Mouse (Mus musculus) neutrophil, adult 5-6 weeks (primary cell): ENCODE measurements around the gene Cadm4. TPM values are rescaled to one million over a fixed set of nuclear protein-coding genes. Genes with fewer than 3 reads are reported as not detected.
"Not testable (repeated sequence)": the region's sequence is repeated elsewhere in the genome, so short reads cannot be mapped to it uniquely, and the experiment has no call there.

Experiments used
- ATAC-seq: fragments of 151-379, 151-347 bp; 2 replicates; pipeline ENCODE4 v1.8.0; 2017; ENCODE audit warnings: mild to moderate bottlenecking, moderate TSS enrichment; ENCODE audit not compliant: insufficient number of reproducible peaks, poor library complexity, low FRiP score, severe bottlenecking; ENCODE audit errors: extremely low read depth
- total RNA-seq: library from RNA; stranded (forward); fragments of 200-1000 nt; gene quantifications from 2 replicates; pipeline ENCODE4 v1.2.3, GENCODE M21; 2017

The Cadm4 gene
- total RNA-seq, 1 experiment from 2014 or later: not detected

- ATAC-seq: no peak
These were observed 4.9 kb downstream of the Cadm4 start for GRCm38 (mm10) chr7:24486654-24487130.

DNA sequence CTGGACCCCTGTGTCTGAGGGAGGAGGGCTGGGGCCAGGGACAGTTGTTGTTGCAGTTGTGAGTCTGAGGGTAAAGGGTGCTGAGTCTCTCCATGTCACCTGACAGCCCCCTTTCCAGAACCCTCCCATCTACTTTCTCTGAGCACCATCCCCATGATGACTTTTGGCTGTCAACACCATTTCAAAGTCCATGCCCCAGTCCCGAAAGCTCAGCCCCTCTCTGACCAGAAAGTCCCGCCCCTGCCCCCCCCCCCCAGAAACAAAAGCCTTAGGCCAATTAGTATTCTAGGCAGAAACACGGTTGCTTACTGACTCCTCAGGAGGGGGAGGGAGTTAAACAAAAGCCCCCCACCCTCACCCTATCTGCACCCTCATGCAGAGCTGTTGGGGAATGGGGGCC, 5.6 kb downstream of the Cadm4 start:
- ATAC-seq: no peak

GRCm38 (mm10) chr7:24488303-24488702, 6.5 kb downstream of the Cadm4 start:
- ATAC-seq: no peak

- no peak for ATAC-seq
These were observed 18.2 kb downstream of the Cadm4 start for GRCm38 (mm10) chr7:24499856-24500577.

- ATAC-seq: no peak
These were observed 19.1 kb downstream of the Cadm4 start for GRCm38 (mm10) chr7:24500929-24501328.

DNA sequence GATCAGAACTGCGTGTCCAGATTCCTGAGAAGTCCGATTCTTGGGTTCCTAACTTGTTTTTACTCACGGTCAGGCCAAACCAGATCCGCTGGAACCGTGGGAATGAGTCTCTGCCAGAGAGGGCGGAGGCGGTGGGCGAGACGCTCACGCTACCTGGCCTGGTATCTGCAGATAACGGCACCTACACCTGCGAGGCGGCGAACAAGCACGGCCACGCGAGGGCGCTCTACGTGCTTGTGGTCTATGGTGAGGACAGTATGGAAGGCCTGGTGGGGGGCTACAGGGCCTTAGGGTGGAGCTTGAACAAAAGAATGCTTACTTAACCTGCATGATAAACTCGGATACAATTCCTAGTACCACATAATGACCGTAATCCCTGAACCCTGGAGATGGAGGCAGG, 19.7 kb downstream of the Cadm4 start:
- no peak for ATAC-seq

DNA sequence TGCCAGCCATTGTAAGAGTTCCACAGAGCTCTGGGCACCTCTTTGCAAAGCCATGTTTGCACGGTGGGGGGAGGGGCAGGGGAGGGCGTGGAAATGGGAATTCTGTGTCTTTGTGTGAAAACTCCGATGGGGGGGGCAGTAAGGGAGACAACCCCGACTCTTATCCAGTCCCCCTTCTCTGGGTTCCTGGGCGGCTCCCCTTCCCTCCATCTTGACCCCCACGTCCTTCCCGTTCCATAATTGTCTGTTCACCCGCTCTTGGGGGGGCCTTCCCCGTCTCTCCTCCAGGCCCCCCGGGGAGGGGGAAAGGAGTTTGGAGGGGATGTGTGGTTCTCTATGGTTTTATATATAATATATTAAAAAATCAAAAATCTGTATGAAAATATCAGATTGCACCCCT, 22.2 kb downstream of the Cadm4 start:
- no peak for ATAC-seq

DNA sequence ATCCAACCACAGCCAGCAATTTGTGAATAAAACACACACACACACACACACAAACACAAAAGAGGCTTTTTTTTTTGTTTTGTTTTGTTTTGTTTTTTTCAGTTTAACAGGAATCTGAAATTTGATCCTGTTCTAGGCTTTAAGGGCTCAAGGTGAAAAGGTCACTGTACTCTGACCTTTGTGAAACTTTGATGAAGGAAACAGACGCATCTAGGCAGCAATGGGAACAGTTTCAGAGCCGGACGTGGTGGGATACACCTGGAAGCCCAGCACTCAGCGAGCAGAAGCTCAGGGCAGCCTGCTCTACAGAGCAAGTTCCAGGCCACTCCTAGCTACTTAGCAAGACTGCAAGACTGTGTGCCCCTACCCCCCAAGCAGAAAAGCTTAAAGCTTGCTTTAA, 23.0 kb downstream of the Cadm4 start:
- no peak for ATAC-seq

DNA sequence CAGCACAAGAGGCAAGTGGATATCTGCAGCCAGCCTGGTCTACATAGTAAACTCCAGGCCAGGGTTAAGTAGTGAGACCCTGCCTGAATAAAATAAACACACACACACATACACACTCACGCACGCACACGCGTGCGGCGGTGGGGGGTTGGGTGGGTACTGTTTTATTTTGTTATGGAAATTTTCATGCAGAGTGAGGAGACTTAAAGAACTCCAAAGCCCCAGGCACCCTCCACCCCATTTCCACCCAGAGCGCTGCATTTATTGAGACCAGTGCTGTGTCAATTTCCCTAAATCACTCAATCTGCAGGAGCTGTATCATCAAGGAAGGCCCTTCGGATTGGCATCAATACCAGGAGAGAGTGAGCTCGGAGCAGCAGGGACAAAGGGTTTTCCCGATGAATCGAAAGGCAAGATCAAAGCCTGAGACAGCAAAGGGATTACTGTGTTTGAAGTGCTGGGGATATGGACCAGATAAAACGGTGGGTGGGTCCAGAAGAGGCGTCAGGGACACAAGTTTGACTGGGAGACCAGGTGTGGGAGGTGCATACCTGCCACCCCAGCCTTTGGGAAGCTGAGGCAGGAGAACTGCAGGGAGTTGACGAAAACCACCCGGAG, 23.7 kb downstream of the Cadm4 start:
- ATAC-seq: no peak

GRCm38 (mm10) chr7:24506065-24506459, 24.2 kb downstream of the Cadm4 start:
- no peak for ATAC-seq

GRCm38 (mm10) chr7:24506476-24506837, 24.6 kb downstream of the Cadm4 start:
- no peak for ATAC-seq

DNA sequence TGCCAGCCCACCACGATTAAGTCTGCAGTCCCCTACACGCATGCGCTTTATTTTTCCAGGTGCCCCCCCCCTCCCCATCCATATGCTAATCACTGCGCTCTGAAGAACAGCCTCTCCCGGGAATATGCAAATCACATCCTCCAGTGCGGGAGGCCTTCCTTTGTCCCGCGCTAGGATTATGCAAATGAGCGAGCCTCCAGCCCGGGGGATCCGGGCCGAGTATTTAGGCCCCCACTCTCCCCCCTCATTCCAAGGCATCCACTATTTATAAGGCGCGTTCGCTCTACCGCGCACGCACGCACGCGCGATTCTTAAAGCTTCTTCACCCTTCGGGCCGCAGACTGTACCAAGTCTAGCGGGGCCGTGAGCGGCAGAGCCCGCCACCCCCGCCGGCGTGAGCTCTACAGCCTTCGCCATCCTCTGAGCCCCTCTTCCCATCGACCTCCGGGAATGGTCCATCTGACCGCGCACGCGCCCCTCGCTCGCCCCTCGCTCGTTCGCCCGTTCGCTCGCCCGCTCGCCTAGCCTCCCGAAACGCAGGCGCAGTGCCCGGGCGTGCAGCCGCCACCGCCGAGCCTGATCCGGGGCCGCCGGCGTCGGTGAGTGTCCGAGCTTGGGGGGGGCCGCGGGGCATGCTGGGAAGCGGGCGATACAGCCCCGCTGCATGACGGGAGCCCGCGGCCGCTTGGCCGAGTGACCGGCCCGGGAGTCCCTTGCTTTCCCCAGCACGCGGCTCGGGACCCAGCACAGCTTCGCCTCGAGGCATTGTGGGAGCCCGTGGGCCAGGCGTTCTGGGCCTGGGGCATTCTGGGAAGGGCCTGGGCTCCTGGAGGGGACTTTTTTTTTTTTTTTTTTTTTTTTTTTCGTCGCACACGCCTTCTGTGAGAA, 25.3 kb downstream of the Cadm4 start, which contains the start of gene Zfp428:
Gene Zfp428, plus strand, starts transcription at position 169 of the 888 bp plus-strand sequence.
- peak; percentile 44 for ATAC-seq

DNA sequence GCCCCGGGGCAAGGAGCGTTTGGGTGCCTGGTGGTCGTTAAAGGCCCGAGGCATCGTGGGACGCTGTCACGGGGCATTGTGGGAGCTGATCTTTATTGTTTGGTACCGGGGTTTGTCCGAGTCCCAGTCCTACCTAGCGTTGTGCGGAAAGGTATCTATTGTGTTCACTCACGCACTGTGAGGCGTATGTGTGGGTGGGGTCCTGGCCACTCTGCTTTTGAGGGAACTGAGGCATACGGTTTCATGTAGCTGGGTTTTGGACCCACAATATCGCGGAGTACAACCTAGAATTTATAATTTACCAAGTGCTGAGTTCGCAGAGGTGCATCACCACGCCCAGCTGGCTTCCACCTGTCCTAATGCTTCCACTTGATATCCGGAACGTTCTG, 25.9 kb downstream of the Cadm4 start:
- ATAC-seq: no peak

DNA sequence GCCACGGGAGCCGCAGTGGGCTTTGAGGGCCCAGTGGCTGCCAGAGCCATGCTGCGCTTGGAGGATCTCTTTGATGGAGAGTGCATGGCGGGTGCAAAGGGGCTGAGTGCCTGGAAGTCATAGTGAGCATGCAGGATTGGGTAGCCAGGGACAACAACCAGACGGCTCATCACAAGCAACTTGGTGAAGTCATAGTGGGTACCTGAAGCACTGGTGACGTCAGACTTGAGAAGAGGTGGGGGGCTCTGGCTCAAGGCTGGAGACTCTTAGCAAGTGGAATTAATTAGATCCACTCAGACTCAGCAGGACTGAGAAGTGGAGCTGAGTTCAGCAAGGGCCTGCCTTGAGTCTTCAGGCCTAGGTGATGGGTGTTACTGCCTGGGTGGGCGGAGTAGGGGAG, 30.5 kb downstream of the Cadm4 start, which contains the start of gene AC161166.1:
Gene AC161166.1, minus strand, starts transcription at position 101 of the 400 bp plus-strand sequence.
- no peak for ATAC-seq

- ATAC-seq: not testable (repeated sequence)
These were observed 34.5 kb downstream of the Cadm4 start for GRCm38 (mm10) chr7:24516319-24516718.

GRCm38 (mm10) chr7:24517077-24517476, 35.3 kb downstream of the Cadm4 start:
- ATAC-seq: no peak

GRCm38 (mm10) chr7:24517654-24518053, 35.8 kb downstream of the Cadm4 start:
- no peak for ATAC-seq

DNA sequence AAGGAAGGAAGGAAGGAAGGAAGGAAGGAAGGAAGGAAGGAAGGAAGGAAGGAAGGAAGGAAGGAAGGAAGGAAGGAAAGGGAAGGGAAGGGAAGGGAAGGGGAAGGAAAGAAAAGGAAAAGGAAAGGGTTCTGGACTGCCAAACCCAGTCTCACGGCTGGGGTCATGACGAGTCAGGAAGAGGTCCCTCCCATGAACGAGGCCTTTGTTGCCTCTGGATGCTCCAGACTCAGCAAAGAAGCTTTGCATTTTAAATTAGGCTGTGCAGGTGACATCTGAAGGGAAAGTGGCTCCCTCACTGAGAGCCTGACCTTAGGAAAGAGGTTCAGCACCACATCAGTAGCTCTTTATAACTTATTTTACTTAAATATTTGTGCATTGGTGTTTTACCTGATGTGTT, 37.3 kb downstream of the Cadm4 start:
- no peak for ATAC-seq

- not testable (repeated sequence) for ATAC-seq
These were observed 38.2 kb downstream of the Cadm4 start for GRCm38 (mm10) chr7:24520054-24520453.

GRCm38 (mm10) chr7:24522805-24523204, 41.0 kb downstream of the Cadm4 start:
- ATAC-seq: no peak
